In genomic region chr3:41553681-41554080, GRCm38 (mm10) we compare ENCODE assay signal across 28 mouse cellular contexts.
"Had no signal": no experiment of that assay in that cellular context is flagged by ENCODE, and none has a peak within 500 bp of the region (broad histone marks: within the 10 kb centered on the region; RNA-seq: fewer than 3 reads in every experiment).

No protein-coding gene starts in this region.

- H3K36me3 ChIP-seq: heart, embryonic 13.5 days; heart, embryonic 15.5 days; hindbrain, embryonic 10.5 days; hindbrain, embryonic 12.5 days; kidney, embryonic 15.5 days; limb, embryonic 13.5 days; limb, embryonic 15.5 days; liver, embryonic 12.5 days had no signal

- H3K9ac ChIP-seq: heart, embryonic 13.5 days; heart, embryonic 15.5 days; hindbrain, embryonic 12.5 days; hindbrain, embryonic 14.5 days; kidney, embryonic 15.5 days; limb, embryonic 13.5 days; limb, embryonic 15.5 days; liver, embryonic 12.5 days; liver, embryonic 14.5 days had no signal

- H3K27ac ChIP-seq: gastrocnemius, adult 2 months; heart, embryonic 15.5 days; hindbrain, embryonic 10.5 days; hindbrain, embryonic 12.5 days; hindbrain, embryonic 14.5 days; kidney, embryonic 15.5 days; kidney, postnatal 0 days; left cerebral cortex, adult 2 months; limb, embryonic 13.5 days; limb, embryonic 15.5 days; liver, embryonic 14.5 days had no signal

- H3K4me3 ChIP-seq: gastrocnemius, adult 2 months; heart, adult 2 months; heart, embryonic 13.5 days; heart, embryonic 15.5 days; hindbrain, embryonic 10.5 days; hindbrain, embryonic 12.5 days; kidney, embryonic 15.5 days; left cerebral cortex, adult 2 months; limb, embryonic 13.5 days; limb, embryonic 15.5 days; liver, embryonic 12.5 days had no signal

- ATAC-seq: hindbrain, embryonic 16.5 days; inflammation-experienced regulatory T-cells, adult 6 months had no signal

- H3K27me3 ChIP-seq: heart, embryonic 13.5 days; heart, embryonic 15.5 days; hindbrain, embryonic 12.5 days; kidney, embryonic 15.5 days; limb, embryonic 13.5 days; limb, embryonic 15.5 days; liver, embryonic 12.5 days had no signal

- DNase-seq: gastrocnemius, adult 2 months; gastrocnemius, postnatal 10 days; gastrocnemius, postnatal 36 days; heart, adult 2 months; heart, postnatal 4 days; kidney, adult 11 months; kidney, adult 2 months; kidney, adult 9 months; kidney, postnatal 14 days; kidney, postnatal 36 days; layer of hippocampus, adult 9-11 months; layer of hippocampus, postnatal 36 days; left cerebral cortex, postnatal 4 days had no signal

- H3K4me2 ChIP-seq: heart, embryonic 11.5 days; heart, embryonic 13.5 days; heart, embryonic 15.5 days; hindbrain, embryonic 12.5 days; hindbrain, embryonic 14.5 days; kidney, embryonic 15.5 days; limb, embryonic 13.5 days; limb, embryonic 15.5 days had no signal

- H3K4me1 ChIP-seq: hindbrain, embryonic 10.5 days; hindbrain, embryonic 12.5 days; kidney, embryonic 15.5 days; limb, embryonic 13.5 days; limb, embryonic 15.5 days had no signal

- H3K9me3 ChIP-seq: heart, embryonic 13.5 days; heart, embryonic 15.5 days; kidney, embryonic 15.5 days; limb, embryonic 13.5 days; limb, embryonic 15.5 days; liver, embryonic 12.5 days had no signal
